Mouse (Mus musculus) lung, adult 2 months (tissue): ENCODE results near the gene Slc25a45. TPM values are rescaled to one million over a fixed set of nuclear protein-coding genes. Genes with fewer than 3 reads are reported as not detected.

Source experiments
- DNase-seq: peaks from one replicate; pipeline ENCODE4 v3.0.0; 2022
- H3K4me1 ChIP-seq: fragments of 200-500 bp; 2 replicates; pipeline ENCODE4 v1.6.1; 2011; ENCODE audit warnings: low read length; ENCODE audit not compliant: control insufficient read depth, insufficient read depth
- H3K4me3 ChIP-seq: fragments of 200-500 bp; replicated peaks from 2 replicates; pipeline ENCODE3; 2011; ENCODE audit warnings: low read depth, mild to moderate bottlenecking, control low read depth, low read length; ENCODE audit errors: extremely low read depth
- CTCF ChIP-seq: fragments of 200-500 bp; IDR thresholded peaks from 2 replicates; pipeline ENCODE4 v1.5.1; 2011; ENCODE audit warnings: mild to moderate bottlenecking, low read length, control low read depth; ENCODE audit not compliant: insufficient read depth
- POLR2A ChIP-seq: fragments of 200-500 bp; IDR thresholded peaks from 2 replicates; pipeline ENCODE4 v1.6.1; 2011; ENCODE audit warnings: low read depth, mild to moderate bottlenecking, control low read depth, low read length, borderline replicate concordance; ENCODE audit errors: extremely low read depth
- WGBS: fragments of 180-500 bp; shearing (Covaris S2); methylation state at CpG from one replicate; pipeline ENCODE4 v1.1.7; 2018; 5-methylcytosine and 5-hydroxymethylcytosine counted together
- polyA plus RNA-seq: library from polyadenylated mRNA; depleted of rRNA; stranded (reverse); fragments of >200 nt; gene quantifications from 2 replicates; pipeline ENCODE4 v1.2.3, GENCODE M21; 2012; rRNA removed

Gene Slc25a45
- 24.5 and 26.0 TPM in 2 replicates for polyA plus RNA-seq

DNA sequence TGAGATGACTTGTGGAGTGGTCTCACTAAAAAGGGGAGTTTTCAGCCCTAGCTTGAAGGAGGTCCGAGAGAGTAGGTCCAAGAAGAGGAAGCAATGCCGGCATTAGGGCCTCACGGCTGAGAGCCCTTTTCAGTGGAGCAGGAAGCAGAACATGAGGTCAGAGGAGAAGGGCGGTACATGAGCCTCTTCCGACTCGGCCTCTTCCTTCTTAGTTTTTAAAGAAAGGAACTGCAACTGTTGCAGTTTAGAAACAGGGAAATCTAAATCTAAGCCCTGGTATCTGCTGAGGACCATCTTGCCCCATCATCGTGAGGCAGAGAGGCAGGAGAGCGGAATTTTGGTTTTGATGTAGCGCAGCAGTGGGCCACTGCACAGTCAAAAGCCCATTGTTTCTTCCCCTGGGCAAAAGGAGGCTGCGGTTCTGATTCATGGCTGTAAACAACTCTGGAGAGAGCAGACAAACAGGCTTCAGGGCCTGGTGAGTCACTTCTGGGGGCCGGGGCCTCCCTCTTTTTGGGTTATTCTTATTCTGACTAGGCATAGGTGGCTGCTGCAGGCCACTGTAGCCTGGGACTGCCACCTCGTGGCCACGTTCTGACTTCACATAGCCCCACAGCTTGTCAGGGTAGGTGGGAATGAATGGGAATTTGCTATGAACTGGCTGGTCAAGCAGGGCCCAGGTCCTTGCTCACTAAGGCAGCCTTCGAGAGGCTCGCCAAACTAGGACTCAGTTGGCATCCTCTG lies at the start of gene Slc25a45:
Gene Slc25a45, plus strand, starts transcription at position 191 of the 744 bp plus-strand sequence.
- H3K4me3 ChIP-seq: peak within 1 kb of the TSS; percentile 65
- WGBS: 15% methylated on average over 15 of the region's 15 CpGs
- TF ChIP-seq CTCF (peak; percentile 88), POLR2A (peak; percentile 60; the same call in 1 of the 2 replicates)
- peak; percentile 70 for DNase-seq
- peaks cover 14% of the 10 kb centered on the region for H3K4me1 ChIP-seq

DNA sequence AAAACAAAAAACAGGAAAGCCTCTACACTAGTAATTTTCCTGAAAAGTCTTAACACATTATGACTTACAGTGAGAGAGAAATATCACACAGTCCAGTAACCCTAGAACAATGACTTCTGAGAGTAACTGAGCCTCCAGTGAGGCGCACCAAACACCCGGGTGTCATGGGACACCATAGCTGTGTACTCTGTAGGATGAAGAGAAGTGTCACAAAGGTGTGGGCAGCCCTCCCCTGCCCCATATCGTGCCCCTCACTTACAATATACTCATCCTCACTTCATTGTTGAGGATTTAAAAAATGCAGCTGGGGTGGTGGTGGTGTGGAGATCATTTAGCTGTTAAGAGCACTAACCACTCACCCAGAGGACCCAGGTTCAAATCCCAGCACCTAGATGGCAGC lies 49.5 kb upstream of the Slc25a45 start:
- DNase-seq: no peak
- peaks cover 19% of the 10 kb centered on the region for H3K4me1 ChIP-seq
- 66% methylated on average over 3 of the region's 3 CpGs for WGBS
- H3K4me3 ChIP-seq: no peak overlapping the region
- TF ChIP-seq CTCF: no peak

DNA sequence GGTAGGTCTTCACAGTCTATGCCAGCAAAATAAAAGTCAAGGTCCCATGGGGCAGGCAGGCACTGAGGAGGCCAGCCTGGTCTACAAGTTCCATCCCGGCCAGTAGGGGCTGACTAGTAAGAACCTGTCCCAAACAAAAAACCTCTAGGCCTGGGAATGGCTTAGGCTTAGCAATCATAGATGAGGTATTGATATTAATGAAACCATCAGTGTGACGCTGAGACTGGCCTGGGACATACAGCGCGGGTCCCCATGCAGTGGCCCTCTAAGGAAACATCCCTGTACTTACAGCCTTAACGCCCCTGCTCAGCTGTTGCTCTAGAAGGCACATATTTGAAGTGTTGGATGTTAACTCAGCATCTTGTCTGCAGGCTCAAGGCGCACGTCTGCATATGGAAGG lies 48.7 kb upstream of the Slc25a45 start:
- DNase-seq: no peak

DNA sequence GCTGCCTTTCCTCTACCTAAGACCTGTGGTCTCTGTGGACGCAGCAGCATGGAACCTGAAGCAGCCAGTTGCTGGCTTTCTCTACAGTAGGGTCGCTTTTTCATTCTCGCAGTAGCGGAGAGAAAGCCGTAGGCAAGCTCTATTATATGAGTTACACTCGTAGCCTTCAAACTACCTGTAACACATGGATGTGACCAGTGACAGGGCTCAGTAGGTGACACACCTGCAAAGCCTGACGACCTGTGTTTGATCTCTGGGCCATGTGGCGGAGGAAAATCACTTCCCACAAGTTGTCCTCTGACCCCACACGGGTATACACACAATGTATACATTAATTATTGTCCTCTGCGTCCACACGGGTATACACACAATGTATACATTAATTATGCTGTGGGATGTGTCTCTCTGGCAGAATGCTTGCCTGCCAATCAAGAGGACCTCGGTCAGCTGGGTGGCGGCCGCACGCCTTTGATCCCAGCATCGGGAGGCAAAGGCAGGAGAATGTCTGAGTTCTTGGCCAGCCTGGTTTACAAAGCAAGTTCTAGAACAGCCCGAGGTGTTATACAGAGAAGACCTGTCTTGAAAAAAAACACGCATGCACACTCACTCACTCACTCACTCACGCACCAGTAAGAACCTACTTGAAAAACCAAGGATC lies 47.5 kb upstream of the Slc25a45 start:
- WGBS: 67% methylated on average over 19 of the region's 19 CpGs
- Histone ChIP-seq H3K4me3 (no peak overlapping the region), H3K4me1 (peaks cover 16% of the 10 kb centered on the region)
- DNase-seq: no peak
- no peak for TF ChIP-seq CTCF
- TF ChIP-seq POLR2A: 0 out of 2 replicates have a peak, but pooled peaks have one; percentile 0

More for the DNA sequence above, 48.7 kb upstream of the Slc25a45 start:
- TF ChIP-seq CTCF (no peak), POLR2A (peak; percentile 23; the same call in 1 of the 2 replicates)
- 87% methylated on average over 7 of the region's 7 CpGs for WGBS
- H3K4me3 ChIP-seq: no peak overlapping the region
- H3K4me1 ChIP-seq: peaks cover 21% of the 10 kb centered on the region

DNA sequence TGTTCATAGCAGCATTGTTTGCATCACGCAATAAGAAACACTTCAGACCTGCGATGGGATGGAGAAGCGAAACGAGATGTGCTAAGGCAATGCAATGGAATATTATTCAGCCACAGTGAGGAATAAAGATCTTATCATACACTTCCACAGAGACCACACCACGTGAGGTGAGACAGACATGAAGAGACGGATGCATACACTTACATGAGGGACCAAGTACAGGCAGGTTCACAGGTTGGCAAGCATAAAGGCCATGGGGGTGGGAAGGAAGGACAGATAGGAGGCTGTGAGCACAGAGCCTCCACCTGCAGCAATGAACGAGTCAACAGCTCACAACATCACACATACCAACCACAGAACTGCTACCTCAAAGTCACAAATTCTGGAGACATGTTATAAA lies 46.8 kb upstream of the Slc25a45 start:
- WGBS: 70% methylated on average over 7 of the region's 7 CpGs
- DNase-seq: no peak

DNA sequence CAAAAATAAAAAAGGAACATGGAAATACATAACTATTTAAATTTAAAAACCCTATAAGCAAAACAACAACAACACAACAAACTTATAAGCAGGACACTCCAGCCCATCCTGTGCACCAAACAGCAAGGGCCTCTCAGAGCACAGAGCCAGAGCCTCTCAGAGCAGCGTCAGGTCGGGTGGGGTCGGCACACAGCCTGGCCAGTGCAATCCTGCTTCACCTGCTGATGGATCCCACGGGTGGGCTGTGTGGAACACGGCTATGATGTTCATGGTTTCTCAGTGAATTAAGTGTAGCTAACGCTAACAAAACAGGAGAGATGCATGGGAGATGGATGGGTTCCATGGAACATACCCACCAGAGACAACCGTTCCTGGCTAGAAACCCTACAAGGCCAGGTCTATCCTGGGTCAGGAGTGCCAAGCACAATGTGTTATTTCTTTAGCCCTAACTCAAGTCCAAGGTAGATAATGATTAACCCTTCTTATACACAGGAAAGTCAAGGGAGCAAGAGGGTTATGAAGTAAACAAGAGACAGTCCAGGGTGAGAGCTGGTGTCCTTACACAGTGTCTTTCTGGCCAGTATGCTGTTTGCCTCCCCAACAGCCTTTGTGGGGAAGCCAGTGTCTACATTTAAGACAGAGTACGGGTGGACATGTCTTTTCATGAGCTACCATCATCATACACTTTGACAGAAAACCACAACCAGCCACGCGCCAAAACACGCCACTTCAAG lies 46.2 kb upstream of the Slc25a45 start:
- Histone ChIP-seq H3K4me1 (peaks cover 9% of the 10 kb centered on the region), H3K4me3 (no peak overlapping the region)
- WGBS: 63% methylated on average over 11 of the region's 11 CpGs
- TF ChIP-seq CTCF (no peak), POLR2A (no peak)
- no peak for DNase-seq

More for the DNA sequence above, 46.8 kb upstream of the Slc25a45 start:
- no peak for TF ChIP-seq CTCF
- no peak overlapping the region for H3K4me3 ChIP-seq
- H3K4me1 ChIP-seq: peaks cover 14% of the 10 kb centered on the region

DNA sequence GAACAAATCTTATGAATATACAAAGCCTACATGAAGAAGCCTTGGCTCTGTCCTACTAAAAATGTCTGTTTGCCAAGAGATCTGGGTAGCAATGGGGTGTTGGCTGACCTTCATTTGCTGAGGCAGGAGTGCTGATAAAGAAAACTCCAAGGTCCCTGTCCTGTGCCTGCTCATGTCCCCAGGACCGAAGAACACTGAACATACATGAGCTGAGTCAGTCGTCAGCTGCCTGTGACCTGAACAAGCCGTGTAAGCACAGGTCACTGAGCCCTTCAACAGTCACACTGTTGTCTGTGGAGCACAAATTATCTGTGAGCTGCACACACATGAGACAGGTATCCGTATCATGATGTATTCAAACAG lies 45.7 kb upstream of the Slc25a45 start:
- WGBS: 66% methylated on average over 4 of the region's 4 CpGs
- peaks cover 7% of the 10 kb centered on the region for H3K4me1 ChIP-seq
- H3K4me3 ChIP-seq: no peak overlapping the region
- TF ChIP-seq POLR2A: no peak
- TF ChIP-seq CTCF: no peak
- DNase-seq: no peak

DNA sequence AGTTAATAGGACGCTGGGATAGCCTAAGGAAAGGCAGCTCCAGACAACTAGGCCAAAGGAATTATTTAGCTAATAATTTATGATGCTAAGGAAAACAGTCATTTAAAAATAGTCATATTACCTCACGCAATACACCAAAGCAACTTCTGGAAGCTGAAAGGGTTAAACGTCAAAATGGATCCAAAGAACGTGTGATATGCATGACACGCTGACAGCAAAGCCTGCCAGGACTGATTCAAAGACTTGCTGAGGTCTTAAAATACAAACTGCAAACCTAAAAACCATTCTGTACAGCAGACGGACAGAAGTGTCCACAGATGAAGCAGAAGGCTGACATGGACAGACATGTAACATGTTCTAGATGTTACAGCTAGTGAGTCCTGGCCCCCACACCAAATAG lies 45.3 kb upstream of the Slc25a45 start:
- Histone ChIP-seq H3K4me3 (no peak overlapping the region), H3K4me1 (peaks cover 7% of the 10 kb centered on the region; the same call in 1 of the 2 replicates)
- 46% methylated on average over 6 of the region's 6 CpGs for WGBS
- TF ChIP-seq POLR2A: no peak
- no peak for TF ChIP-seq CTCF
- no peak for DNase-seq

DNA sequence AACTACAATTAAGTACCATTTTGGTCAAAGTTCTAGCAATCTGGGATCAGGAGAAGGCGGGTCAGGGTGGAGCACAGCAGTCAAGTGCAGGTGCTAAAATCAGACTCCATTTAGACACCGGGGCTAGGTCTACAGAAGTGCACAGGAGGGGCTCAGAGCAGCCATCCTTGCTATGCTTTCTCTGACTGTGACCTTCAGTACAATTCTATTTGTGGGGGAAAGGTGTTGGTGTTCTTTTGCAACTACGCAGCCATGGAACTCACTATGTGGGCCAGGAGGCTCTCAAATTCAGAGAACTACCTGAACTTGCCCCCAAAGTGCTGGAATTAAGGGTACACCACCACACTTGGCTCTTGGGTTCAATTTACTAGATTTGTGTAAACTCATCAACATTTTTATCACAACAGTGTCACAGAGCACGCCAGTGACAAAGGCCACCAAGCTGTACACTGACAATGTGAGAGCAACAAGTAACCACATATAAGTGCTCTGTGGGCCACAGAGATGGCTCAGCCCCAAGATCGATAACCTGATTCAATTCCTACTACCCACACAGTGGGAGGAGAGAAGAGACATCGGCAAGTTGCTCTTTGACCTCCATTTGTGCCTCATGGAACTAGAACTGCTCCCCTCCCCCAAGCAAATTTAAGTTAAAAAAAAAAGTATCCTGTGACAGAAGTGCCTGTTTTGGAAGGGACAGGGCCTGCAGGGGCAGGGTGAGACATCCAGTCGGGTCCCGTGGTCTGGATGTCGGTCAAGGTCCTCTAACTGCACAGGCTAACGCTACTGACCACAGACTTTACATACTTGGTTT lies 44.1 kb upstream of the Slc25a45 start:
- H3K4me3 ChIP-seq: no peak overlapping the region
- peaks cover 14% of the 10 kb centered on the region for H3K4me1 ChIP-seq
- peak; percentile 17 for DNase-seq
- 65% methylated on average over 10 of the region's 10 CpGs for WGBS
- TF ChIP-seq POLR2A (peak; percentile 45; the same call in 1 of the 2 replicates), CTCF (no peak)
